Mouse (Mus musculus): ENCODE measurements at regions not wholly inside any gene's neighbourhood (a gene's known extent, or its start where the extent isn't known, plus 50 kb on each side); places are given as distances from the start of the nearest gene placed in this dataset.

GRCm38 (mm10) chr1:133549816-133550215 is 60.3 kb downstream of the Snrpe start:
- Histone ChIP-seq H3K4me1 (ENCODE audit: control insufficient read depth, insufficient read depth, low read length) (no peaks in the 10 kb centered on the region), H3K27ac (ENCODE audit: low read length) (no peak overlapping the region), H3K4me3 (ENCODE audit: low read depth, low read length) (no peak overlapping the region), H3K9ac (ENCODE audit: low read depth, low read length) (no peak overlapping the region), H3K27me3 (ENCODE audit: control insufficient read depth, insufficient read depth, low read depth, low read length) (no peaks in the 10 kb centered on the region), H3K9me3 (replicated peaks; ENCODE audit: control insufficient read depth, low read length, poor library complexity, severe bottlenecking) (no peaks in the 10 kb centered on the region; the same call in 1 of the 2 replicates), H3K4me2 (ENCODE audit: low read length) (no peak overlapping the region), H3K36me3 (ENCODE audit: control insufficient read depth, insufficient read depth, low read length) (no peaks in the 10 kb centered on the region)
- 90% methylated on average over 10 of the region's 10 CpGs for WGBS
- ATAC-seq: no peak

GRCm38 (mm10) chr1:133548971-133549370 is 61.1 kb downstream of the Snrpe start:
- Histone ChIP-seq H3K36me3 (ENCODE audit: control insufficient read depth, insufficient read depth, low read length) (no peaks in the 10 kb centered on the region), H3K27me3 (ENCODE audit: control insufficient read depth, insufficient read depth, low read depth, low read length) (no peaks in the 10 kb centered on the region), H3K4me1 (ENCODE audit: control insufficient read depth, insufficient read depth, low read length) (no peaks in the 10 kb centered on the region), H3K27ac (ENCODE audit: low read length) (no peak overlapping the region), H3K4me3 (ENCODE audit: low read depth, low read length) (no peak overlapping the region), H3K4me2 (ENCODE audit: low read length) (no peak overlapping the region), H3K9me3 (replicated peaks; ENCODE audit: control insufficient read depth, low read length, poor library complexity, severe bottlenecking) (no peaks in the 10 kb centered on the region; the same call in 1 of the 2 replicates), H3K9ac (ENCODE audit: low read depth, low read length) (no peak overlapping the region)
- no peak for ATAC-seq
- 32% methylated on average over 2 of the region's 2 CpGs for WGBS

GRCm38 (mm10) chr1:133547541-133547940 is 62.5 kb downstream of the Snrpe start:
- no peak for ATAC-seq
- no peaks in the 10 kb centered on the region for H3K36me3 ChIP-seq (ENCODE audit: control insufficient read depth, insufficient read depth, low read length)
- H3K4me1 ChIP-seq (ENCODE audit: control insufficient read depth, insufficient read depth, low read length): no peaks in the 10 kb centered on the region
- H3K9me3 ChIP-seq (replicated peaks; ENCODE audit: control insufficient read depth, low read length, poor library complexity, severe bottlenecking): no peaks in the 10 kb centered on the region
- no peak overlapping the region for H3K4me3 ChIP-seq (ENCODE audit: low read depth, low read length)
- no peaks in the 10 kb centered on the region for H3K27me3 ChIP-seq (ENCODE audit: control insufficient read depth, insufficient read depth, low read depth, low read length)
- H3K9ac ChIP-seq (ENCODE audit: low read depth, low read length): no peak overlapping the region
- no peak overlapping the region for H3K27ac ChIP-seq (ENCODE audit: low read length)
- H3K4me2 ChIP-seq (ENCODE audit: low read length): no peak overlapping the region
- WGBS: 83% methylated on average over 3 of the region's 3 CpGs

- no peak overlapping the region for H3K9ac ChIP-seq (ENCODE audit: low read depth, low read length)
- WGBS: 89% methylated on average over 9 of the region's 9 CpGs
- no peak for ATAC-seq
- no peak overlapping the region for H3K4me3 ChIP-seq (ENCODE audit: low read depth, low read length)
- H3K4me1 ChIP-seq (ENCODE audit: control insufficient read depth, insufficient read depth, low read length): no peaks in the 10 kb centered on the region
- H3K4me2 ChIP-seq (ENCODE audit: low read length): no peak overlapping the region
- H3K27ac ChIP-seq (ENCODE audit: low read length): no peak overlapping the region
- no peaks in the 10 kb centered on the region for H3K27me3 ChIP-seq (ENCODE audit: control insufficient read depth, insufficient read depth, low read depth, low read length)
- H3K9me3 ChIP-seq (replicated peaks; ENCODE audit: control insufficient read depth, low read length, poor library complexity, severe bottlenecking): no peaks in the 10 kb centered on the region
- no peaks in the 10 kb centered on the region for H3K36me3 ChIP-seq (ENCODE audit: control insufficient read depth, insufficient read depth, low read length)
These were observed 65.1 kb downstream of the Snrpe start for GRCm38 (mm10) chr1:133544996-133545395.

GRCm38 (mm10) chr1:133543751-133544150 is 66.3 kb downstream of the Snrpe start:
- Histone ChIP-seq H3K9me3 (replicated peaks; ENCODE audit: control insufficient read depth, low read length, poor library complexity, severe bottlenecking) (no peaks in the 10 kb centered on the region), H3K4me2 (ENCODE audit: low read length) (no peak overlapping the region), H3K36me3 (ENCODE audit: control insufficient read depth, insufficient read depth, low read length) (no peaks in the 10 kb centered on the region), H3K27me3 (ENCODE audit: control insufficient read depth, insufficient read depth, low read depth, low read length) (no peaks in the 10 kb centered on the region), H3K4me3 (ENCODE audit: low read depth, low read length) (no peak overlapping the region), H3K27ac (ENCODE audit: low read length) (no peak overlapping the region), H3K9ac (ENCODE audit: low read depth, low read length) (no peak overlapping the region), H3K4me1 (ENCODE audit: control insufficient read depth, insufficient read depth, low read length) (no peaks in the 10 kb centered on the region)
- no peak for ATAC-seq
- WGBS: 90% methylated on average over 10 of the region's 10 CpGs

- no peak for ATAC-seq
- H3K4me2 ChIP-seq (ENCODE audit: low read length): no peak overlapping the region
- no peak overlapping the region for H3K27ac ChIP-seq (ENCODE audit: low read length)
- no peaks in the 10 kb centered on the region for H3K9me3 ChIP-seq (replicated peaks; ENCODE audit: control insufficient read depth, low read length, poor library complexity, severe bottlenecking)
- H3K4me1 ChIP-seq (ENCODE audit: control insufficient read depth, insufficient read depth, low read length): no peaks in the 10 kb centered on the region
- H3K27me3 ChIP-seq (ENCODE audit: control insufficient read depth, insufficient read depth, low read depth, low read length): no peaks in the 10 kb centered on the region
- no peaks in the 10 kb centered on the region for H3K36me3 ChIP-seq (ENCODE audit: control insufficient read depth, insufficient read depth, low read length)
- WGBS: 75% methylated on average over 15 of the region's 15 CpGs
- no peak overlapping the region for H3K4me3 ChIP-seq (ENCODE audit: low read depth, low read length)
- H3K9ac ChIP-seq (ENCODE audit: low read depth, low read length): no peak overlapping the region
These were observed 67.9 kb downstream of the Snrpe start for GRCm38 (mm10) chr1:133541996-133542775.

- no peaks in the 10 kb centered on the region for H3K9me3 ChIP-seq (replicated peaks; ENCODE audit: control insufficient read depth, low read length, poor library complexity, severe bottlenecking)
- H3K27me3 ChIP-seq (ENCODE audit: control insufficient read depth, insufficient read depth, low read depth, low read length): no peaks in the 10 kb centered on the region
- H3K27ac ChIP-seq (ENCODE audit: low read length): no peak overlapping the region
- H3K4me1 ChIP-seq (ENCODE audit: control insufficient read depth, insufficient read depth, low read length): no peaks in the 10 kb centered on the region
- no peak overlapping the region for H3K4me3 ChIP-seq (ENCODE audit: low read depth, low read length)
- ATAC-seq: no peak
- no peak overlapping the region for H3K4me2 ChIP-seq (ENCODE audit: low read length)
- H3K36me3 ChIP-seq (ENCODE audit: control insufficient read depth, insufficient read depth, low read length): no peaks in the 10 kb centered on the region
- H3K9ac ChIP-seq (ENCODE audit: low read depth, low read length): no peak overlapping the region
These were observed 79.4 kb downstream of the Snrpe start for GRCm38 (mm10) chr1:133530698-133531097.

GRCm38 (mm10) chr1:133529817-133530216 is 80.3 kb downstream of the Snrpe start:
- Histone ChIP-seq H3K9ac (ENCODE audit: low read depth, low read length) (no peak overlapping the region), H3K27ac (ENCODE audit: low read length) (no peak overlapping the region), H3K4me2 (ENCODE audit: low read length) (no peak overlapping the region), H3K27me3 (ENCODE audit: control insufficient read depth, insufficient read depth, low read depth, low read length) (no peaks in the 10 kb centered on the region), H3K9me3 (replicated peaks; ENCODE audit: control insufficient read depth, low read length, poor library complexity, severe bottlenecking) (no peaks in the 10 kb centered on the region), H3K36me3 (ENCODE audit: control insufficient read depth, insufficient read depth, low read length) (no peaks in the 10 kb centered on the region), H3K4me3 (ENCODE audit: low read depth, low read length) (no peak overlapping the region), H3K4me1 (ENCODE audit: control insufficient read depth, insufficient read depth, low read length) (no peaks in the 10 kb centered on the region)
- ATAC-seq: no peak
- WGBS: 94% methylated on average over 10 of the region's 10 CpGs

- no peak overlapping the region for H3K4me3 ChIP-seq (ENCODE audit: low read depth, low read length)
- WGBS: 77% methylated on average over 7 of the region's 7 CpGs
- no peak overlapping the region for H3K27ac ChIP-seq (ENCODE audit: low read length)
- H3K27me3 ChIP-seq (ENCODE audit: control insufficient read depth, insufficient read depth, low read depth, low read length): no peaks in the 10 kb centered on the region
- H3K9me3 ChIP-seq (replicated peaks; ENCODE audit: control insufficient read depth, low read length, poor library complexity, severe bottlenecking): no peaks in the 10 kb centered on the region
- ATAC-seq: no peak
- H3K4me2 ChIP-seq (ENCODE audit: low read length): no peak overlapping the region
- H3K36me3 ChIP-seq (ENCODE audit: control insufficient read depth, insufficient read depth, low read length): no peaks in the 10 kb centered on the region
- H3K4me1 ChIP-seq (ENCODE audit: control insufficient read depth, insufficient read depth, low read length): no peaks in the 10 kb centered on the region
- H3K9ac ChIP-seq (ENCODE audit: low read depth, low read length): no peak overlapping the region
These were observed 82.3 kb downstream of the Snrpe start for GRCm38 (mm10) chr1:133527651-133528385.

Data from midbrain, embryonic 16.5 days (tissue).